Mouse (Mus musculus) G1E-ER4 (cell line): ENCODE measurements around the gene Gtpbp8. TPM values are rescaled to one million over a fixed set of nuclear protein-coding genes. Genes with fewer than 3 reads are reported as not detected.
A peak's percentile ranks its signal among the peaks of the same experiment; 100 is the strongest.

Experiments used
- GATA1 ChIP-seq: IDR thresholded peaks from one replicate; pipeline ENCODE4 v1.8.0; 2012; ENCODE audit warnings: low read length, inconsistent platforms
- polyA plus RNA-seq: library from polyadenylated mRNA; stranded (reverse); fragments of >175 nt; gene quantifications from 2 replicates; pipeline ENCODE4 v1.2.3, GENCODE M21; 2012

Gtpbp8 gene
- 28.5 and 34.9 TPM in 2 replicates for polyA plus RNA-seq

- no peak for TF ChIP-seq GATA1
Observed at GRCm38 (mm10) chr16:44745866-44746562, at the start of gene Gtpbp8. Gtpbp8 (minus strand) TSS chr16:44746363.

GRCm38 (mm10) chr16:44794416-44794815 lies 48.3 kb upstream of the Gtpbp8 start:
- no peak for TF ChIP-seq GATA1

- no peak for TF ChIP-seq GATA1
Observed at GRCm38 (mm10) chr16:44786934-44787333, 40.8 kb upstream of the Gtpbp8 start.

- TF ChIP-seq GATA1, result no peak
Observed at GRCm38 (mm10) chr16:44780751-44781150, 34.6 kb upstream of the Gtpbp8 start.

GRCm38 (mm10) chr16:44779494-44779893 lies 33.3 kb upstream of the Gtpbp8 start:
- TF ChIP-seq GATA1, result no peak

GRCm38 (mm10) chr16:44778538-44779147 lies 32.5 kb upstream of the Gtpbp8 start:
- no peak for TF ChIP-seq GATA1

- TF ChIP-seq GATA1, result no peak
Observed at GRCm38 (mm10) chr16:44774201-44774600, 28.0 kb upstream of the Gtpbp8 start.

- peak; percentile 5 for TF ChIP-seq GATA1
Observed at GRCm38 (mm10) chr16:44773673-44774072, 27.5 kb upstream of the Gtpbp8 start.

GRCm38 (mm10) chr16:44772577-44772976 lies 26.4 kb upstream of the Gtpbp8 start:
- TF ChIP-seq GATA1, result no peak

- TF ChIP-seq GATA1, result no peak
Observed at GRCm38 (mm10) chr16:44767967-44768366, 21.8 kb upstream of the Gtpbp8 start.

GRCm38 (mm10) chr16:44767506-44767905 lies 21.3 kb upstream of the Gtpbp8 start:
- TF ChIP-seq GATA1, result no peak

- TF ChIP-seq GATA1, result no peak
Observed at GRCm38 (mm10) chr16:44766320-44766892, 20.2 kb upstream of the Gtpbp8 start.

- TF ChIP-seq GATA1, result no peak
Observed at GRCm38 (mm10) chr16:44765555-44766319, 19.6 kb upstream of the Gtpbp8 start, which contains the start of gene Cd200r1. Cd200r1 (plus strand) TSS chr16:44765736.

GRCm38 (mm10) chr16:44761811-44762210 lies 15.6 kb upstream of the Gtpbp8 start:
- no peak for TF ChIP-seq GATA1

- no peak for TF ChIP-seq GATA1
Observed at GRCm38 (mm10) chr16:44757700-44758099, 11.5 kb upstream of the Gtpbp8 start.

GRCm38 (mm10) chr16:44748007-44748406 lies 1.8 kb upstream of the Gtpbp8 start:
- TF ChIP-seq GATA1, result no peak

- TF ChIP-seq GATA1, result no peak
Observed at GRCm38 (mm10) chr16:44745471-44745865, 695 bp downstream of the Gtpbp8 start.
